Mouse (Mus musculus) thymus, postnatal 25 days (tissue): Measurements from ENCODE around the gene F2r.
A peak's percentile ranks its signal among the peaks of the same experiment; 100 is the strongest.

ENCODE experiments used
- DNase-seq: peaks from one replicate; pipeline ENCODE4 v3.0.0; 2022

The F2r gene

DNA sequence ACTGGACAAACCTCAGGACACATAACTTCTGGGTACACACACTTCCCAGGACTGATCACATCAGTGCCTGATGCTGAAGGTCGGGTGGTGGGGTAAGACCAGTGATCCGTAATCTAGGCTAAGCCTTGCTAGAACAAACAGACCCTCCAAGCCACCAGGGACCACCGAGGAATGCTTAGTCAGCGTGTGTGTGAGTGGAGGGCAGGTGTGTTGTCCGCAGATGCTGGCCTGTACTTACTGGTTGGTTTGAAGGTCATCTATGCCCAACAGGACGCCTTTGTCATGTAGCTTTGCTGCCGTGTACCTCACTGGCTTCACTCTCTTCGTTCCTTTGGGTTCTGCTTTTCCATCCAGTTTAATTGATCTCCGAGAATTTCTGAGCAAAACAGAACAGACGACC is 11.5 kb upstream of the F2r start:
- no peak for DNase-seq

DNA sequence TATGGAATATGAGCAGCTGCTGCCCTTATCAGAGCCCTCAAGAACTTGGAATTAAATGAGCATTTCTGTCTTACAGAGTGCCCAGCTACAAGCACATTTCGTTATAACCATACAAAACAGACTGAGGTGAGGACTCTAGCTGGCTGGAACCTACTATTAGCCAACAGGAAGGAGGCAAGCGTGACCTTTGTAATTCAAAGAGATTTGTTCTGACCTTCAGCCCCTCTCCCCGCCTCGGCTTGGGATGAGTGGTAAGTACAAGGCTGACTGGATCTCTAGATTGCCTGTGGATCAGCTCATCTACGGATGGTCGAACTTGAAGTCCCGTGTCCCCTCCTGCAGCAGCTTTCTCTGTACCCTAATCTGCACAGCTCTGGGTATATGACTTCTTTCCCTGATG is 8.4 kb upstream of the F2r start:
- no peak for DNase-seq

DNA sequence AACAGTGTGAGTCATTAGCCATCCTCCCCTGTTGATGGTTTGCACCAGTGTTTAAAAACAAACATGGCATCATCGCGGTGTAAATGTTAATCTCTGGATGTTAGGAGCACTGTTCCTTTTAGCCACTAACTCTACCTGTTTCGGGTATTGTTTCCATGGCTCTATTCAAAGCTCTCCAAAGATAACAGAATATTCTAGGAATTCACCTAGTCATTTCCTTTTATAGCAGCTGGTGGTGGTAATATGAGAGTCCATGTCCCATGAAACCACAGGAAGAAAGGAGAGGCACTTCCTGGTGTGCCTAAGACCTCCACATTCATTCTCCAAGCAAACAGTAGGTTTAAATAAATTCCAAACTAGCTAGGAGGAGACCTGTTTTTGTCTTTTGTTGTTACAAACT is 4.8 kb upstream of the F2r start:
- DNase-seq: no peak

DNA sequence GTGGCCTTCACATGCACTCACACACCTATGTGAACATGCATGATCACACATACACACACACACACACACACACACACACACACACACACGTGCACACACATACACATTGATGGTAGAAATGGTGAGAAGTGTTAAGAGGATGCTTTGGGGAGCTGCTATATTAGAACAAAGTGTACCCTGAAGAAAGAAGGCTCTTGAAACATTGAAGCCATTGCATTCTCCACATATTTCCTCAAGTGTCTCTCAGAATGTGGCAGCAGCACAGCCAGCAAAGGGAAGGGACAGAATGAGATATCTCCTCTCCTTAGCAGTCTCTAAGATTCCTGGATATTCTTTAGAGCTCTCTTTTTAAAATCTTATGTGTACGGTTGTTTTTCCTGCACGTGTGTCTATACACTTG is 3.3 kb upstream of the F2r start:
- DNase-seq: no peak

DNA sequence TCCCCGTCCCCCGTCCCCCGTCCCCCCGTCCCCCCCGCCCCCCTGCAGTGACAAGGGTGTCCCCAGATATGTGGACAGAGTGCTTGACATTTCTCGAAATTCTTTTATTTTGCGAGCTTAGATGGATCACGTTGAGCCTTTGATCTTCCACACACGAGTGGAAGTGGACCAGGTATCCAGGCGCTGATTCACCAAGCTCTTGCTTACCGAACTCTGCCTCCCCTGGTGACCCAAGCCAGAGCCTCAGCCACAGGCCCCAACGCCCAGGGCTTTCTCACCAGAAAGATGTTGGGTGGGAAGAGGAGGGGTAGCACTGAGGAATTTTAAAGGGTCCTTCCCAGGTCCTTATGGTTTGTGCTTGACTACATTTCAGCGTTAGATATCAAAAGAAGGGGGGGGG is 572 bp upstream of the F2r start:
- DNase-seq: no peak

DNA sequence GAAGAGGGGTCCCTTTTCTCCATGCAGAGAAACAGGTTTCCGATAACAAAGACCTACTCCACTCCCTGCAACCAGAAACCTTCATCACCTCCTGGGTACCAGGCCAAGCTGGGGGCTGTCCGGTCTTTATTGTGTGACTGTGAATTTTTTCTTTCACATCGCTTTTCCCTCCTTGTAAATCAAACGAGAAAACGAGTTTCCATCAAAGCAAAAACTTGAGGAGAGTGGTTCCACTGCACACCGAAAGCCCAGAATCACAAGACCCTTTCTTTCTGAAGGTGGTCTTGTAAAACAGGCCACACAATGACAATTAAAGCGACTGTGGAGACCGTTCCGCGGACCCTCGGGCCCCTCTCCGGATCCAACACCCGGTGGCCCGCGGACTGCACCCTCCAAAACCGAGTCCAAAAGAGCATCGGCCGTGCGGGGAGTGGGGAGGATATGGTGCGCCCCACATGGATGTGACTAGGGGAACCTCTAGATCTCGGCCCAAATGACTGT is 566 bp downstream of the F2r start:
- peak; percentile 14 for DNase-seq

DNA sequence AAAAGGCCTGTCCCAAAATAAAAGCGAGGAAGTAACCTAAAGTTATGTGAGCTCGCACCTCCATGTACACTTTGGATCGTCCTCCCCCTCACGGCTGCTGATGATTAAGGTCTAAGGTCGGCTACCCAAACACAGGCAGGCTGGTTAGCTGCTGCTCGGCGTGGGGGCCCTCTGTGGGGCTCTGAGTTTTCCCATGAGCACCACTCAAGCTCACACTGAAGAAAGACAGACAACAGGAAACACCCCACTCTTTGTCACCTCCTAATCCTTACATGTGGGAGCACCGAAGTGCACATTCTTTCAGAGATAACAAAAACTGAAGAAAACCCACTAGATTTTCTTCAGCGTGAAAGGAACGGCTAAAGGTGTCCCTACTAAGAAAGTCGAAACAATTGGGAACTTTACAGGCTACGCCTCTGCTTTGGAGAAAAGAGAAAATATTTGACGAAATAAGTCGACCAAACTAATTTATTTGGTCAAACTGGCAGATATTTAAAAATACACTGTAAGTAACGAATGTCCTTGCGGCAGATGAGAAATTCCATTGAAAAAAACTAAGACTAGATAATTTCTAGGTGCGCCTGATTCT is 1.1 kb downstream of the F2r start:
- peak; percentile 51 for DNase-seq

DNA sequence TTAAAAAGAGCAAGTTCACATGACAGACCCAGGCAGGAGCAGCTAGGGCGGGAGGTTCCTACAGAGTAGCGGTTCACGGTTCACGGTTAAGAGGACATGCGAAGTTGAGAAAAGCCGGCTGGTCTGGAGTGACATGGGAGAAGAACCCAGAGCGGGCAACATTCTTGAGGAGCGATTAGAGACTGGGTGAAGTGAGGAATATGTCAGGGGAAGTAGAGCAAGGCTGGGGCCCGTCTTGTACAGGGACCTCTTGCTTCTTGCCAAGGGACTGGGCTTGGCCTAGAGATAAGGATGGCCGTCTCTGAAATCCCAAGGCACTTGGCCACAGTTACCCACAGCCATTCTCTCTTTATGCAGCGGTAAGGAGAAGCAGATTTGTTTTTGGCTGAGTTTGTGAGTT is 1.8 kb downstream of the F2r start:
- DNase-seq: no peak

DNA sequence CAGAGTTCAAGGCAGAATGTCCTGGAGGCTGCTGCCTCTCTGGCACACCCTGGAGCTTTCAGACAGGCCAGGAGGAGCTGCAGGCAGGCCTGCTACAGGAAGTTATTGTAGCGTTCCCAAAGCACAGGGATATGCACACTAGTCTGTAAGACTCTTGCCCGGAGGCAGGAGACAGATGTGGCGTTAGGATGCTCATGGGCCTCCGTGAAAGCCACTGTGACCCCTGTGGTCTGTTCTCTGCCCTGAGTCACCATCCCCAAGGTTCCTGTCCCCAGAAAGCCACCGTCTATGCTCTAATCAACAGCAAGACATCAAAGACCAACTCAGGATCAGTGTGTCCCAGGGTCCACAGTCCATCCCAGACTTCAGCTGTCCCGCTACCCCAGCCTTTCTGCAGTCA is 3.5 kb downstream of the F2r start:
- no peak for DNase-seq

DNA sequence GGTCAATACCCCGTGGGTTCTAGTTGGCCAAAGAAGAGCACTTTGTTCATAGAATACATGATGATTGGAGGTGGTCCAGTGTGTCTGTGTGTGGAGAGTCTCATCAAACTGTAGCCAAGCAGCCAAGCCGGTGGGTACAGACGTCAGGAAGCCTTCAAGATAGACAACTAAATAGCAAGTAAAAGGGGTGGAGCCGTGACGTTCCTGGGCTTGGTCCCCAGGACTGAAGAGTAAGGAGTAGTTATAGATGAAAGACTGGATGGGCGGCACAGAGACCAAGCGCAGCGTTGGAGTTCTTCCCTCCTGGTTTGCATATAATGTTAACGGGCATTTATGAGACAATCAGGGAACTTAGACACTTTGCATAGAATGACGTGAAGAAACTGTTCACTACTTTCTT is 6.0 kb downstream of the F2r start:
- no peak for DNase-seq

DNA sequence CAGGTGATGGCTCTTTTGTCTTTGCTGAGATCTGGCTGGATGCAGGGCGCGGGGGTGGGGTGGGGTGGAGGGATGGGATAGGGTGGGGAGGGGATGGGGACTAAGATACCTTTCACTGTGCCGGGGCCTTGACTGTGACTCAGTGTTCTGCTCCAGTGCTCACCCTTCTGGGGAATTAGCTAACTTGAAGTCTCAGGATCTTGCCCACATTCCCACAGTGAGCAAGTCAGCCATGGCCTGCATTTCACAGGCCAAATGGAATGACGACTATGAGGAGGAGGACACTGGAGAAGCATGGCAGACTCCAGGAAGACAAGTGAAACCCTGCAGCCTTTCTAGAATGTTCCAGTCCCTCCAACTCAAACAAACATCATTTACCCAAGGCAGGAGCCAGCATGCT is 6.5 kb downstream of the F2r start:
- no peak for DNase-seq

DNA sequence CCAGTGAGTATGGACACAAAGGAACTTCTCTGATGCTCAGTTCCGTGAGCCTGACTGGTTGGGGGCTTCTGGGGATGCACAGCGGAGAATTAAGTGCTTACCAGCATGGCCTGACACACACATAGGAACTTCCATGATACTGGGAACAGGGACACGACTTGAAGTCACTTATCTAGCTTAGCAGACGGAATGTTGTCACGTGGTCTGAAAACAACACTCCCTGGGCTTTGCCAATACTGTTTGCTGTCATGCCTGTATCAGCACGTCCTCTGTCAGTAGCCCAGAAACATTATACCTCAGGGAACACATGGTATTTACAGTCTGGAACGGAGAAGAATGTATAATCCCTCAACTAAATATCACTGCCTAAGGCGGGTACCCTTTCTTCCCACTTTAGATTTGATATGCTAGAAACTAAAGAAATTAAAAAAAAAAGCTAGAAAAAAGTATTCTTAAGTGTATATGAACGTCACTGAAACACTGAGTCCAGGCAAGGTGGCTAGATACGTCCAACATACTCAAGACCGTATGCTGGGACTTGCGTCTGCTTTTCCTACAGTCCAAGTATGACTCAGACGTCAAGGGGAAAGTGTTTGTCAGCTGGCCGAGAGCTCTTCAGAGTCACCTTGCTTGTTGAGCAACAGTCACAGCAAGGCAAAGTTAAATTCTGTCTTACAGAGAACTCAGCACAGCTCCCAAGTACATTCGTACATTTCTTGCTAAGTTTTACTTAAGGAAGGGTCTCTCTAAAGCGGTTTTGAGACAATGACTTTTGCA is 7.3 kb downstream of the F2r start:
- no peak for DNase-seq

DNA sequence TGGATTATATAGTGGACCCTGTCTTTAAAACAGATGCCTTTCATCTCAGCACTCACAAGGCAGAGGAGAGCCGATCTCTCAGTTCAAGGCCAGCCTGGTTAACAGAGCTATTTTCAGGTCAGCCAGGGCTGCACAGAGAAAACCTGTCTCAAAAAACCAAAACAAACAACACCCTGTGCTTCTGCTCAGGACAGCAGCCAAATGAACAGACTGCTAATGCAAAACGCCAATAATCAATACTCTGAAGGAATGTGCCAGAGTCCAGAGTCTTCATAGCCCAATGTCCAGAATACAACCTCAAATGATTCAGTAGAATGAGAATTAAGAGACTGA is 9.2 kb downstream of the F2r start:
- no peak for DNase-seq

DNA sequence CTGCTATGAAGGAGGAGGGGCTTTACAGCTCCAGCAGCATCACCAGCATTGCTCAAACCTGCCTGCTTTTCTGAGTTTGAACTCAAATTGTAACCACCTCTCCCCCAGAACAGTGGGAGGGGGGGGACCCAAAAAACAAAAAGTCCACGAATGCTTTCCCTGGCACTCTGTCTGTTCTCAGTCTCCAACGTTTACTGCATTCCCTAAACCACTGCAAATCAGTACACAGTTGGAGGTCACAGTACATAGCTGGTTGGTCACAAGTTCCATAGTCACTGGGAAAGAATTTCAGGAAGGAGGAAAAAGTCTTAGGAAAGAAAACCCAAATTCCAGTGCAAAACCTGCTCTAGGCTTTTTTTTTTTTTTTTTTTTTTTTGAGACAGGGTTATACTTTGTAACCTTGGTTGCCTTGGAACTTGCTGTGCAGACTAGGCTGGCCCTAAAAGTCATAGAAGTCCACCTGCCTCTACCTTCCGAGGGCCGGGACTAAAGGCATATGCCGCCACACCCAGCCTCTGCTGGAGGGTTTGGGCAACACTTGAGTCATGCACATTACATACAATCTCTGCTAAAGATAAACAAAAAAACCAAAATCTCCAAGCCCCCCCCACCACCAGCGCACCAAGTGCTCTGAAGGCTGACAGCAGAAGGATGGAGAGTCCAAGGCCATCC is 9.7 kb downstream of the F2r start:
- DNase-seq: no peak

DNA sequence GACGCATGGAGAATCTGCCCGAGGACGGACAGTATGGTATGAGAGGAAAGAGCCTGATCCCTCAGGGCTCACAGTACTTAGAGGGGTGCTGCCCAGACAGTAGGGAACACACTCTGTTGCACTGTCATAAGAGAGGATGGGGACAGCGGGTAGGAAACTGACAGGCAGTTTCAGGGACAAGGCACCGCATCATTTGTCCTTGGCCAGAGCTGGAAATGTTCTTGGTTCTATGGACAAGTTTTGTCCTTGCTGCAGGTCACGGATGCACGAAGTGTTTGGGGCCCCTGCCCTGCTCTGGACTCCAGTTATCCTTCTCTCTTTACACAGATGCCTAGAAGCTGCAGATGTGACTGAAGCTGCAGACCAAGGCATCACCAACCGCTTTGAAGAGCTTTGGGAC is 11.3 kb downstream of the F2r start:
- DNase-seq: no peak

DNA sequence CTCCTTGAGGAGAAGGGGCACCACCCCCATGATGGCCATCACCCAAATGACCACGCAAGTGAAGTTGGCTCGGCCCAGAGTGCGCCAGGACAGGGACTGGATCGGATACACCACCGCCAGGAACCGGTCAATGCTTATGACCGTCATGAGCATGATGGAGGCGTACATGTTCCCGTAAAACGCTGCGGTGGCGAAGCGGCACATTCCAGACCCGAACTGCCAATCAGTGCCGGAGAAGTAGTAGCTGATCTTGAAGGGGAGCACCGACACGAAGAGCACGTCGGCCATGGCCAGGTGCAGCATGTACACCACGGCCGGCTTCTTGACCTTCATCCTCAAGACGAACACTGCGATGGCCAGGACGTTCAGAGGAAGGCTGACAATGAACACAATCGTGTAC is 14.0 kb downstream of the F2r start:
- DNase-seq: no peak

DNA sequence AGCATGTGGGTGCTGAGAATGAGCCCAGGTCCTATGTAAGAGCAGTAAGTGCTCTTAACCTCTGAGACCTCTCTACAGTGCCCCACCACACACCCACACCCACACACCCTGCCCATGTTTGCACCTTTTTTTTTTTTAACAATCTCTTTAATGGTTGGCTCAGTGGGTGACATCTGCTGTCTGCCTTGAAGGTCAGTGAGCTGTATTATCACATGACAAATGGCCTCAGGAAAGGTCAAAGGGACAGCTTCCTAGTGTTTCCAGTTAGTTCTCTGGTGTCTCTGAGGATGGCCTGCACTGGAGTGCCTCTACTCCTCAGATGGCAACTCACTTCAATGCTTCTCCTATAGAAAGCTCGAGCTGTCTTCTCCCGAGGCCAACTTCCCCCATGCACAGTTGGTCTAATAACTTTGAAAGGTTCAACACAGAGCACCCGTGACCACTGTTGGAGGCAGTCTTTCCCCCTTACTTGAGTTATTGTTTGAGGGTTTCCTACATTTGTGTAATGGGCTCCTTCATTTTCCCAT is 18.4 kb downstream of the F2r start:
- DNase-seq: no peak

DNA sequence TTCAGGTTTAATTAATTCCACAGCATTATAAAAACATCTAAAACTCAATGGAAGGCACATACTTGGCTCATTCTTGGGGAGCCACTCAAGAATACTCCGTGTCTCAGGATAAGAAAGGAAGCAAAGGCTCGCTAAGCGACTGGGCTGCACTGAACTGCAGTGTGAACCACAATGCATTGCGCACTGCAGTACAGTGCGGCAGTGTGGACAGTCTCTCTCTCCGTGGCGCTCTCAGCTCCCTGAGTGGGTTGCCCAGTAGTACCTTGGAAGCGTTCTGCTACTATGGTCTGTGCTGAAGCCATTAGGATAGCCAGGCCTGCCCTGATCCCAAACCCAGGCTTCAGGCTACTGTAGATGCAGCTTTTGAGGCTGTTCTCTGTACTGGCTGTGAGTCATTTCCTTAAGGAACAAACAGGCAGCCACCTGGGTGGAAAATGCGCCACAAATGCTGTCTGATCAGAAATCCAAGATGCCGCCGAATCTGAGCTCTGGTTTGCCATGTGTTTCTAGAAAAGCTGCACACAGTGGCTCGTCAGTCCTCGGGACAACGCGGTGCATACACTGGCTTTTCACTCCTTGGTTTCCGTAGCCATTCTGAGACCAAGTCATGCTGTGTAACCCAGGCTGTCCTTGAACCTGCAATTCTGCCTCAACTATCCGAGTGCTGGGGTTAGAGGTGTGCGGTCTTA is 19.9 kb downstream of the F2r start:
- no peak for DNase-seq

DNA sequence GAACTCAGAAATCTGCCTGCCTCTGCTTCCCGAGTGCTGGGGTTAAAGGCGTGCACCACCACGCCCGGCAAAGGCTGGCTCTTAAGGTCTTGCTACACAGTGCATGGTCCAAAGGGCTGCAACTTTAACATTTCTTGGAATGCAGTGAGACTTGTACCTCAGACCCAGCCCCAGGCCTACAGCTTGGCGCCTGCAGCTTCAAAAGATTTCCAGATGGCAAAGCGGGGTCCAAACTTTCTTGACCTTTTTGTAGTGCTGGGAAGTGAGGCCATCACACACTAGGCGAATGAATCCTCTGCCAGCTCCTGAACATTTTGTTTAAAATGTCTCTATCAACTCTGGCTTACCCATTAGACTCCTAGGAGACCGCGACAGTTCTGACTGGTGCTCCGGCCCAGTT is 20.7 kb downstream of the F2r start:
- no peak for DNase-seq

DNA sequence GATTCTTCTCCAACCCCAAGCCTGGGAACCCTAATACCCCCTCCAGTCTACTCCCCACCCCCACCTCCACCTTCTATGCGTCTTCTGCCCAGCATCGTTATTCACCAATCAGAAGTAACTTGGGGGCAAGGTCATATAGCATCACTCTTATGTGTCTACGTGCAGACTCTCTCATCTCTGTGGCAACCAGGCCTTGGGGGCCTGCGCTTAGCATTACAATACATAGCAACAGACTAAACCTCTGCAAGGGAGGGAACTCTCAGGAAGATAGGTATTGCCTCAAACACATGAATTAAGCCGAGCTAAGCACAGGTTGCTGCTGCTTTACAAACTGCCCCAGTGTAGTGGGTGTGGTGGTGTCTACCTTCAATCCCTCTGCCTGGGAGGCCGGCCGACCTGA is 21.6 kb downstream of the F2r start:
- DNase-seq: no peak

DNA sequence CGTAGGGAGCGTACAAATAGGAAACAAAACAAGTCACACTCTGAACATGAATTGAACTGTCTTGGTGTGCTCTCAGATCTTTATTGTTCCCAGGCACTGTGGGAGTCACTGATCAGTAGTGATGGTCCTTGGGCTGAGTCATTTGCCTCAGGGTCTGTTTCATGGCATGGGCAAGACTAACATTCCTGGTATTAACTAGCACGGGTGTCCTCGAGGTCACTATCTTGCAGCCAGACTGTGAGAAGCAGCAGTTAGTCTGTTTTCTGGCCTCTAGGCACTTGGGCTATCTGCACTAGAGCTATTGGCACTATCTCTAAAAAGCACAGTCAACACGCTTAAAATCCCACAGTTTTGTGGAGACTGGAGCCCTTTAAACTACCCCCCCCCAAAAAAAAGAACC is 22.4 kb downstream of the F2r start:
- no peak for DNase-seq

DNA sequence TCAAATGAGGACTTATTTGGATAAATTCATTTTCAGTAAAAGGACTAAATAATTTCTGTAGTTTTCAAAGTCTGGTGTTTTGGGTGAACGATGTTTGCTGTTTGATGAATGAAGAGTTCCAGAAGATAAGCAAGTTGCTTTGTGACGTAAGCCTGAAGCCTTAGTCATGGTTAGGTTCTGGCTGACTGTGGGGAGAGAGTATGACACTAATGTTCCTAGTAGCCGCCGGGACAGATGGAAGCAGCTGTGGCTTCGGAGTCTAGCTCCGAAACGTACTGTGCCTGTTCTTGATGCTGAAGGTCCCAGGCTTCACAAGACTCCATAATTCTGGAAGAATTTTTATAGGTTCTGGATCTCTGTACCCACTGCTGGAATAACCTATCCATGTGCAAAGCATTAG is 22.9 kb downstream of the F2r start:
- DNase-seq: no peak

DNA sequence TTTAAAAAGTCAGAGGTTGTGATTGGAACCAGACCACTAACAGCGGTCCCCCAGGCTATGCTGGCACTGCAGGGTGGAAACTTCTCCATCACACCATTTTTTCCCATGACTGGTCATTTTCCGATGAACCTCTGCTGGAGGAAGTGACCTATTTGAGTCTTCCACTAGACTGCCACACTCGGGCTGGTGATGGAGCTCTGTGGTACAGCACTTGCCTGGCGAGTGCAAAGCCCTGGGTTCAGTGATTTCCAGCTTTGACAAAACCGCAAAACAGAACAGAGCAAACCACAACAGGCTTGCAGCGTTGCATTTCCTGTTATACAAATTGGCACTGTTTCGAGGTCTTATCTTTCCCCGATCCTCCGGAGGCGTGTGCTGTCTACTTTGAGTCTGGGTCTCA is 25.4 kb downstream of the F2r start:
- peak; percentile 40 for DNase-seq

DNA sequence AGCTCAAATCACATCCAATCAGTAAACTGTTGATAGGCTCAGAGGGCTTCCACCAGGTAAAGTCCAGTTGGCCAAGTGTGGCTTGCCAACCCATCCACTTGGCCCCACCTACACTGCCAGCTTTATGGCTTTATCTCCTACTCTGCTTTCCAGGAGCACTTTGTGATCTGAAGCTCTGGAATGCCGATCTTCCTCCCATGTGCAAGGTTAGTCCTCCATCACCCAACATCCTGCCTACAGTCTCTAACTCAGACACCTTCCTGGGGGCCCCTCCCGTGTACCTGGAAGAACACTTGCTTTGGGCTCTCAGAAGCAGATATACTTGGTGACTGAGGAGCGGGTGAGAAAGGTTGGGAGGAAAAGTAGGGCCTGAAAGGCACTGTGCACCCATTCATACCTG is 26.7 kb downstream of the F2r start:
- DNase-seq: no peak
